Mouse (Mus musculus): Measurements from ENCODE around the gene Pdk1. TPM values are rescaled to one million over a fixed set of nuclear protein-coding genes. Genes with fewer than 3 reads are reported as not detected.

Gene Pdk1
- total RNA-seq, 2 experiments from 2014 or later: 44.8 to 52.9 TPM

- DNase-seq (ENCODE audit: low spot score in 2 of 2): no peak
These were observed 63.7 kb downstream of the Pdk1 start for GRCm38 (mm10) chr2:71936711-71937110.

DNA sequence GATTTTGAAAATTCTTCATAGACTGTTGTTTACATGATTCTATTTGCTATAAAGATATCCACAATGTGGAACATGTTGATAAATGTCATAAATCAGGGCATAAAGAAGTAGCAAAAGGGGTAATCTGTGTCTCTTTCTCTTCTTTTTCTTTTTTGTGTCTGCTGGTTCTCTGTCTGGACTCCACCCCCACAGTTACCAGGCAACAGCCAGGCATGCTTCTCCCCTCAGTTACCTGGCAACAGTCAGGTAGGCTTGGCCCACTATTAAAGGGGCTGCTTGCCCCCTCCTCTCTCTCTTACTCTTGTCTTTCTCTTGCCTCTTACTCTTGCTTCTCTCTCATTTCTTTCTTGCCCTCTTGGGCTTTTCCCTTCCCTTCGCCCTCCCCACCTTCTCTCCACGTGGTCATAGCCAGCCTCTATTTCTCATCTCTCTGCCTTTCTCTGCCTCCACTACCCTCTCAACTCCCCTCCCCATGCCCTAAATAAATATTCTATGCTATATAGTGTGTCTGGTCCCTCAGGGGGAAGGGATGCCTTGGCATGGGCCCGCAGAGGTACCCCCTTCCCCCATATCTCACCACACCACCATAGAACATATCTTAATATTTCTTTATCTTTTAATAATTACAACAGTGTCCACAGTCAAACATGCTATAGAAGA, 64.8 kb downstream of the Pdk1 start:
- DNase-seq (ENCODE audit: low spot score in 2 of 2): no peak

DNA sequence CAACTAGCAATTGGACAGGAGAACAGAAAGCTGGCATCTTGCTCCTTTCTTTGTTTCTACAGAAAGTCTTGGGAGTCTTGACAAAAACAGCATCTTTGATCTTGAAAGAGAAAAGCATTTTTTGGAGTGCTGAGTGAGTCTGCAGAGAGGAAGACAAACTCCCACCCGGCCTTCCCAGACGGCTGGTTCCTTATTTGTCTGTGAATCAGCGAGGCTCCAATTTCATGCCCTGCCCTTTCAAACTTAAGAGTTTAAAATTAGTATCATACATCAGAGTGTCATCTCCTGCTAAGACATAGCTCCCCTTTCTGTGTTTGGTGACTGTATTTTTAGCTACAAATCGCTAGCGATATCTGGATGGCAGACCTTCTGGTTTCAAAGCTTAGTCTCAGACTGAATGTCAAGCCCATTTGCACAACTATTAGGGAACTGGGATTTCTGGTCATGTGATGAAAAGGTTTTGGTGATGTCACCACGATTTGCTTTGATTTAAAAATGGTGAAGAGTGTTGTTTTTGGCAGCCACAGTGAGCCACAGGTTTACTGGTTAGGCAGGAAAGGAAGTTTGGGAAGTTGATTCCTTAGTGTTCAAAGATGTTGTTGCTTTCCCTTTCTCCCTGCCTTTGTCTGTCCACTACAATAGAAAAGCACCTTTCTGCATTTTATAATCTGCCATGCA, 65.8 kb downstream of the Pdk1 start:
- DNase-seq (ENCODE audit: low spot score in 2 of 2): peak in 1 of 2 experiments; percentile 13

DNA sequence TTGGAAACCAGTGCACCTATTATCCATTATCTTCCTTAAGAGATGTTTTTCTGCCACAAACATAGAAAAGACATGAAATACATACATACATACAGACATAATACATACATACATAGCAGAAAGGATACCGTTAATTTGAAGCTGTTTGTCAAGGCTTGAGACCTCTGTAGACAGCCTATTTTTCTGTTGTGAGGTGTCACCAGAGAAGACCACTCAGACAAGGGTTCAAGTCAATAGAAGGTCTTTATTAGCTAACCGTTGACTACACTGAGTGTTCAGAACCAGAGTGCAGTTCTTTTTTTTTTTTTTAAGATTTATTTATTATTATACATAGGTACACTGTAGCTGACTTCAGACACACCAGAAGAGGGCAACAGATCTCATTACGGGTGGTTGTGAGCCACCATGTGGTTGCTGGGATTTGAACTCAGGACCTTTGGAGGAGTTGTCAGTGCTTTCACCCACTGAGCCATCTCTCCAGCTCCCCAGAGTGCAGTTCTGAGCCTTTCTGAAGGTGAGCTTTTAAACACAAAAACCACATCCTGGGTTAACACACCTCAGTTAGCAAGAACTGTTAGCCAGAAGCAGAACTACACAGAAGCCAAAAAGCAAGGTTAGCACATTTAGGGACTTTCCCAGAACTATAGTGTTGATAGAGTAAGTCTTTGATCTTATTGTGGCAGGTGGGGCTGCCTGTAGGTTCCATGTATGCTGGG, 68.1 kb downstream of the Pdk1 start:
- no peak for DNase-seq (ENCODE audit: low spot score in 2 of 2)

GRCm38 (mm10) chr2:71941721-71942087, 68.7 kb downstream of the Pdk1 start:
- no peak for DNase-seq (ENCODE audit: low spot score in 2 of 2)

- DNase-seq (ENCODE audit: low spot score in 2 of 2): no peak
These were observed 78.2 kb downstream of the Pdk1 start for GRCm38 (mm10) chr2:71951212-71951611.

Other genes with a start within 250 kb of the Pdk1 start
- gene Itga6, start 127.6 kb upstream of the Pdk1 start, total RNA-seq (2021): 10 to 100 TPM; 24.9 to 25.2 TPM
- 100 to 1,000 TPM; 460 to 461 TPM for gene Rapgef4, start 108.0 kb downstream of the Pdk1 start, total RNA-seq (2021)

All from left cerebral cortex, adult 18-20 months (tissue).